Mouse (Mus musculus) neural tube, embryonic 15.5 days (tissue): Measurements from ENCODE around the gene Olfr1255. TPM values are rescaled to one million over a fixed set of nuclear protein-coding genes. Genes with fewer than 3 reads are reported as not detected.

ENCODE experiments used
- ATAC-seq: fragments of 200-750 bp; cut with Nextera tagmentation; 2 replicates; pipeline ENCODE4 v1.8.0; 2017; ENCODE audit warnings: mild to moderate bottlenecking, moderate TSS enrichment, moderate library complexity; ENCODE audit not compliant: low FRiP score
- H3K27ac ChIP-seq: fragments of 300-500 bp; sonication (generic); replicated peaks from 2 replicates; pipeline ENCODE4 v1.5.1; 2015; ENCODE audit warnings: mild to moderate bottlenecking, inconsistent platforms
- H3K27me3 ChIP-seq: fragments of 300-500 bp; sonication (generic); replicated peaks from 2 replicates; pipeline ENCODE4 v1.6.1; 2015; ENCODE audit warnings: inconsistent platforms
- H3K36me3 ChIP-seq: fragments of 300-500 bp; sonication (generic); 2 replicates; pipeline ENCODE4 v1.6.1; 2015; ENCODE audit warnings: inconsistent platforms
- H3K4me1 ChIP-seq: fragments of 300-500 bp; sonication (generic); 2 replicates; pipeline ENCODE4 v1.6.1; 2015; ENCODE audit warnings: inconsistent platforms
- H3K4me2 ChIP-seq: fragments of 300-500 bp; sonication (generic); 2 replicates; pipeline ENCODE4 v1.6.1; 2015; ENCODE audit warnings: inconsistent platforms, mild to moderate bottlenecking, moderate library complexity
- H3K4me3 ChIP-seq: fragments of 300-500 bp; sonication (generic); replicated peaks from 2 replicates; pipeline ENCODE4 v1.5.1; 2015; ENCODE audit warnings: mild to moderate bottlenecking, inconsistent platforms
- H3K9ac ChIP-seq: fragments of 300-500 bp; sonication (generic); replicated peaks from 2 replicates; pipeline ENCODE4 v1.6.1; 2015; ENCODE audit warnings: mild to moderate bottlenecking, inconsistent platforms
- H3K9me3 ChIP-seq: fragments of 300-500 bp; sonication (generic); replicated peaks from 2 replicates; pipeline ENCODE4 v1.6.1; 2016; ENCODE audit warnings: inconsistent platforms
- WGBS: fragments of 180-500 bp; shearing (Covaris S2); methylation state at CpG from one replicate; pipeline ENCODE4 v1.1.7; 2015; ENCODE audit warnings: mixed read lengths; 5-methylcytosine and 5-hydroxymethylcytosine counted together
- polyA plus RNA-seq: library from polyadenylated mRNA; unstranded; fragments of >200 nt; fragmentation: Nextera tagmentation; extraction: Ambion mirVana; gene quantifications from 2 replicates; pipeline ENCODE4 v1.2.1, GENCODE M21; 2015

Olfr1255 gene
- not detected in 2 replicates for polyA plus RNA-seq

DNA sequence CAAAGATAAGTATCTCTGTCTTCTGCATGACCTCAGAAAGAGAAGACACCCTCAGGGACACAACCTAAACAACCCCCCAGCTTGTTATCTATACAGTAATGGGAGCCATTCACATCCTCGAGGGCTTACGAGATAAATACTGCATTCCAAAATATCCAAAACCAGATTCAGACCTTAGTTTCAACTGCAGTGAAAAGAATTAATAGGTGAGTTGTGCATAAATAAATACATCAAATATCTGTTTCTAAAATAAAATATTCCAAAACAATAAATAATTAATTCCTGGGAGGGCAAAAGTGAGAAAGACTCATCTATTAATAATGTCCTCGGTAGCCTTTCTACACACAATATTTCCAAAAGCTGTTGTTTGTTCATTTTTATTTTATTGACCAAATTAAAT, at the start of gene Olfr1255:
Gene Olfr1255, plus strand, starts transcription at position 301 of the 400 bp plus-strand sequence.
- Histone ChIP-seq H3K4me3 (no peak within 1 kb of the TSS), H3K27me3 (no peaks in the 10 kb centered on the region), H3K36me3 (no peaks in the 10 kb centered on the region), H3K9ac (no peak within 1 kb of the TSS), H3K27ac (no peak within 1 kb of the TSS), H3K4me1 (no peaks in the 10 kb centered on the region), H3K4me2 (no peak within 1 kb of the TSS), H3K9me3 (no peaks in the 10 kb centered on the region)
- 93% methylated on average over 3 of the region's 3 CpGs for WGBS
- no peak for ATAC-seq

GRCm38 (mm10) chr2:89793519-89793918, 18.3 kb upstream of the Olfr1255 start, which contains the start of gene Olfr1254:
TSS of gene Olfr1254 (minus strand) at chr2:89793619.
- H3K27me3 ChIP-seq, result no peaks in the 10 kb centered on the region
- no peak for ATAC-seq
- no peaks in the 10 kb centered on the region for H3K9me3 ChIP-seq

GRCm38 (mm10) chr2:89799583-89799982, 12.3 kb upstream of the Olfr1255 start:
- Histone ChIP-seq H3K27ac (no peak overlapping the region), H3K4me3 (no peak overlapping the region), H3K27me3 (no peaks in the 10 kb centered on the region), H3K9me3 (no peaks in the 10 kb centered on the region), H3K4me1 (no peaks in the 10 kb centered on the region), H3K9ac (no peak overlapping the region), H3K4me2 (no peak overlapping the region), H3K36me3 (no peaks in the 10 kb centered on the region)
- 95% methylated on average over 3 of the region's 3 CpGs for WGBS
- no peak for ATAC-seq

More at GRCm38 (mm10) chr2:89793519-89793918, 18.3 kb upstream of the Olfr1255 start, which contains the start of gene Olfr1254:
- Histone ChIP-seq H3K4me3 (no peak within 1 kb of the TSS), H3K4me1 (no peaks in the 10 kb centered on the region), H3K27ac (no peak within 1 kb of the TSS), H3K4me2 (no peak within 1 kb of the TSS), H3K36me3 (no peaks in the 10 kb centered on the region), H3K9ac (no peak within 1 kb of the TSS)

DNA sequence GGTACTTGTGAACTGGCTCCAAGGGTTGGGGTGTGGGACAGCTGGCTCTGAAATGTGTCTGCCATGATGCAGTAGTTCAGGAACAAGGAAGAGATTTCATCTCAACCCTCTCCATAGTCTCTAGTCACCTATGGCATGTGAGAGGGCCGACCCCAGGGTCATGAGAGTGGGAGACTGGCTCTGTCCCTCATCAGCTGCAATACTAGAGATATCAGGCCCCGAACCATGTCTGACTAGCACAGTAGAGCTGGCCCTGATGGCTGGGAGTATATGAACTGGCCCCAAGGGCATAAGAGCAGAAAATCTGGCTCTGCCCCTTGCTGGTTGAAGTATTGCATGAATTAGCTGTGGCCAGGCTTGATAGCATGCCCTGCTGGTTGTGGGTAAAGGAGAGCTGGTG, 1.1 kb upstream of the Olfr1255 start:
- Histone ChIP-seq H3K36me3 (no peaks in the 10 kb centered on the region), H3K27ac (no peak overlapping the region), H3K9ac (no peak overlapping the region), H3K27me3 (no peaks in the 10 kb centered on the region), H3K4me1 (no peaks in the 10 kb centered on the region), H3K4me2 (no peak overlapping the region), H3K4me3 (no peak overlapping the region), H3K9me3 (no peaks in the 10 kb centered on the region)
- 74% methylated on average over 2 of the region's 2 CpGs for WGBS
- ATAC-seq, result no peak

DNA sequence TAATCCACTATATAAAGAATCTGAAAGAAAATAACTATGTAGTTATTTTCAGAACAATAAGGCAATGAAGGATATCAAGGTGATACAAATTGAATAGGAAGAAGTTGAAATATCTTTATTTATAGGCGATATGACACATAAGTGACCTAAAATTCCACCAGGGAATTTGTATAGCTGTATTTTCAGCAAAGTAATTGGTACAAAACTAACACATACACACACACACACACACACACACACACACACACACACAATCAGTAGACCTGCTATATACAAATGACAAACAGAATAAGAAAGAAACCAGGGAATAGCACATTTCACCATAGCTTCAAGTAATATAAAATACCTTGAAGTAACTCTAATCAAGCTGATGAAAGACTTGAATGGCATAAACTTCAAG, 8.4 kb downstream of the Olfr1255 start:
- Histone ChIP-seq H3K4me2 (no peak overlapping the region), H3K4me3 (no peak overlapping the region), H3K9ac (no peak overlapping the region), H3K27ac (no peak overlapping the region), H3K27me3 (no peaks in the 10 kb centered on the region), H3K36me3 (no peaks in the 10 kb centered on the region), H3K9me3 (peaks cover 4% of the 10 kb centered on the region; the same call in 1 of the 2 replicates), H3K4me1 (no peaks in the 10 kb centered on the region)
- 86% methylated on average over 1 of the region's 1 CpGs for WGBS
- no peak for ATAC-seq

GRCm38 (mm10) chr2:89841455-89841854, 29.6 kb downstream of the Olfr1255 start, which contains the start of gene Olfr1256:
TSS of gene Olfr1256 (minus strand) at chr2:89841555.
- Histone ChIP-seq H3K4me2 (no peak within 1 kb of the TSS), H3K27me3 (no peaks in the 10 kb centered on the region), H3K36me3 (no peaks in the 10 kb centered on the region), H3K27ac (no peak within 1 kb of the TSS), H3K4me3 (no peak within 1 kb of the TSS), H3K9me3 (no peaks in the 10 kb centered on the region), H3K4me1 (no peaks in the 10 kb centered on the region), H3K9ac (no peak within 1 kb of the TSS)
- ATAC-seq, result no peak
- 48% methylated on average over 2 of the region's 2 CpGs for WGBS

DNA sequence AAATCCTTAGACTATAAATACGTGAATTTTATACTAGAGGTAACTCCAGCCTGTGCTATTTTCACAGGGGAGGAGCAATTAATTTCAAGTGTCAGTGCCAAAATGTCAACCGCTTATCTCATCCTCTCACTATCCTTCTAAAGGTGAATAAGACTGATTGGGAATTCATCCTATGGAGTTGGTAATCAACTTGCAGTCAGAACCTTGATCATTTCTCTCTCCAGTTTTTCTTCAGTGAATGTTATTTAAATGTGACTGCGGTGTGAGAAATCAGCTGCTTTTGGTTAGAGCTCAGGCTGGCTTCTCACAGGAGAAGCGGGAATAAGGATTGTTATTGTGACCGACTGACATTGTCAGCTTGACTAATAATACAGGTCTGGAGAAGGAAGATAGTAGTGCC, 36.3 kb downstream of the Olfr1255 start, which contains the start of gene Olfr48:
Gene Olfr48, minus strand, starts transcription at position 101 of the 400 bp plus-strand sequence.
- no peak within 1 kb of the TSS for H3K27ac ChIP-seq
- H3K9me3 ChIP-seq, result no peaks in the 10 kb centered on the region
- H3K4me3 ChIP-seq, result no peak within 1 kb of the TSS
- 90% methylated on average over 5 of the region's 5 CpGs for WGBS
- H3K27me3 ChIP-seq, result no peaks in the 10 kb centered on the region
- no peak within 1 kb of the TSS for H3K4me2 ChIP-seq
- no peaks in the 10 kb centered on the region for H3K36me3 ChIP-seq
- no peak within 1 kb of the TSS for H3K9ac ChIP-seq
- H3K4me1 ChIP-seq, result no peaks in the 10 kb centered on the region
- no peak for ATAC-seq

- no peak overlapping the region for H3K27ac ChIP-seq
- no peaks in the 10 kb centered on the region for H3K9me3 ChIP-seq
- no peaks in the 10 kb centered on the region for H3K27me3 ChIP-seq
- WGBS, result 95% methylated on average over 1 of the region's 1 CpGs
- H3K4me1 ChIP-seq, result no peaks in the 10 kb centered on the region
- no peak overlapping the region for H3K4me2 ChIP-seq
- no peak for ATAC-seq
- no peak overlapping the region for H3K9ac ChIP-seq
- no peaks in the 10 kb centered on the region for H3K36me3 ChIP-seq
- no peak overlapping the region for H3K4me3 ChIP-seq
Observed at GRCm38 (mm10) chr2:89849230-89849629, 37.4 kb downstream of the Olfr1255 start.

Other genes with a start within 250 kb of the Olfr1255 start
- not detected in 2 replicates for gene Olfr1245, start 233.6 kb upstream of the Olfr1255 start, polyA plus RNA-seq
- gene Olfr1246, start 218.9 kb upstream of the Olfr1255 start, polyA plus RNA-seq, result not detected in 2 replicates
- gene Olfr1247, start 197.9 kb upstream of the Olfr1255 start, polyA plus RNA-seq, result not detected in 2 replicates
- not detected in 2 replicates for gene Olfr1248, start 193.8 kb upstream of the Olfr1255 start, polyA plus RNA-seq
- gene Olfr1249, start 177.1 kb upstream of the Olfr1255 start, polyA plus RNA-seq, result not detected in 2 replicates
- not detected in 2 replicates for gene Olfr1250, start 150.6 kb upstream of the Olfr1255 start, polyA plus RNA-seq
- not detected in 2 replicates for gene Olfr1251, start 140.1 kb upstream of the Olfr1255 start, polyA plus RNA-seq
- not detected in 2 replicates for gene Olfr1252, start 87.0 kb upstream of the Olfr1255 start, polyA plus RNA-seq
- not detected in 2 replicates for gene Olfr1253, start 55.0 kb upstream of the Olfr1255 start, polyA plus RNA-seq
- not detected in 2 replicates for gene Olfr1254, start 18.4 kb upstream of the Olfr1255 start, polyA plus RNA-seq
- gene Olfr1256, start 29.5 kb downstream of the Olfr1255 start, polyA plus RNA-seq, result not detected in 2 replicates
- gene Olfr48, start 36.2 kb downstream of the Olfr1255 start, polyA plus RNA-seq, result 0.29 TPM in 1 of 2 replicates, not detected in the other
- not detected in 2 replicates for gene Olfr1257, start 66.4 kb downstream of the Olfr1255 start, polyA plus RNA-seq
- not detected in 2 replicates for gene Olfr1258, start 115.3 kb downstream of the Olfr1255 start, polyA plus RNA-seq
- gene Olfr1259, start 136.6 kb downstream of the Olfr1255 start, polyA plus RNA-seq, result not detected in 2 replicates
- gene Olfr1260, start 162.3 kb downstream of the Olfr1255 start, polyA plus RNA-seq, result not detected in 2 replicates
- not detected in 2 replicates for gene Olfr1261, start 179.2 kb downstream of the Olfr1255 start, polyA plus RNA-seq
- not detected in 2 replicates for gene Olfr1262, start 188.1 kb downstream of the Olfr1255 start, polyA plus RNA-seq
- not detected in 2 replicates for gene Olfr1263, start 200.1 kb downstream of the Olfr1255 start, polyA plus RNA-seq
- not detected in 2 replicates for gene Olfr1264, start 213.5 kb downstream of the Olfr1255 start, polyA plus RNA-seq
- not detected in 2 replicates for gene Olfr1265, start 223.3 kb downstream of the Olfr1255 start, polyA plus RNA-seq